Mouse (Mus musculus) gastrocnemius, adult 18-20 months (tissue): ENCODE measurements at regions not wholly inside any gene's neighbourhood (a gene's known extent, or its start where the extent isn't known, plus 50 kb on each side); places are given as distances from the start of the nearest gene placed in this dataset.

ENCODE experiments used
- DNase-seq: peaks from one replicate; pipeline ENCODE4 v3.0.0; 2021; ENCODE audit warnings: low spot score

GRCm38 (mm10) chr9:102449366-102449765, 56.2 kb upstream of the Ky start:
- no peak for DNase-seq

- DNase-seq = no peak
Observed at GRCm38 (mm10) chr9:102446066-102446465, 59.5 kb upstream of the Ky start.

DNA sequence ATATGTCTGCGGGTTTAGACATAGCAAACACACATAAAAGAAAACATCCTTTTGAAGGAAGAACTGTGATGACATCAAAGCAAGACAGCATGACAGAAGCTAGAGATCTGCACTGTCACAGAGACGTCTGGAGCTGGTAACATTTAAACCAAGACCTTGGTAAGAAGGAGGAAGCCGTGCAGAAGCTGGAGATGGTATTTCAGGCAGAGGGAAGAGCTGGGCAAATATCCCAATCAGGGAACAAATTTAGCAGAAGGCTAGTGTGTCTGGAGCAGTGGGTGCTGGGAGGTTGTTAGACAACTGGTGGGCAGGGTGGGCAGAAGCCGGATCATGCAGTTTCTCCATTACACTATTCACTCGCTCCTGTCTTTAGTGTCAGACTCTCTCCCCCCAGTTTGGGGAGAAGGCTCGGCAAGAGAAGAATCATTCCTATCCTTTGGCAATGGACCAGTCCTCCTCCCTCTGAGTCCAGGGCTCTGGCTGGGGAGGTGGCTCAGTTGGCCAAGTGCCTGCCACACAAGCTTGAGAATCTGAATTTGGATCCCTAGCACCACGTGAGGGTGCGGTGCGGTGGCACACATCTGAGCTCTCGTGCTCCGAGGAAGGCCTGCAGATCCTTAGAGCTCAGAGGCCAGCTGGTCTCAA, 63.2 kb upstream of the Ky start:
- peak; percentile 70 for DNase-seq

DNA sequence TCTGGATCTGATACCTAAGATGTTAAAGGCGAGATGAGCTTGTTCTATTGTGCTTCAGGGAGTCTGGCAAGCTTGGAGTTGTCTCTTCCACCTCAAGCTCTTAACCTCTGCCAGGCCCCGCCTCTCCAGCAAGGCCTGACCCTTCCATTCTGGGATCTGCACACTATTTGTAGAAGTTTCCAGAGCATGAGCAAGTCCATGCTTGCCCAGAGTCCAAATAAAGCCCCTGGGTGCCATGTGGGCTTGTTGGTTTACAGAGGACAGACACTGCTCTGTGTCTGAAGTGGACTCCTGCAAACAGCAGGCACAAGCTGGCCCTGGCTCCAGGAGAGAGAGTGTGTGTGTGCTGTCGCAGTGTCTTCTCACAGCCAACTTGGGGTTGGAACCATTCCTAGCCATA, 67.9 kb upstream of the Ky start:
- DNase-seq = peak; percentile 44

- no peak for DNase-seq
Observed at GRCm38 (mm10) chr9:102436378-102436777, 69.2 kb upstream of the Ky start.

GRCm38 (mm10) chr9:102428031-102428430, 73.5 kb upstream of the Ephb1 start:
- no peak for DNase-seq

- peak; percentile 55 for DNase-seq
Observed at GRCm38 (mm10) chr9:102424672-102425345, 70.3 kb upstream of the Ephb1 start.

- DNase-seq = peak; percentile 79
Observed at GRCm38 (mm10) chr9:102423919-102424671, 69.6 kb upstream of the Ephb1 start.

DNA sequence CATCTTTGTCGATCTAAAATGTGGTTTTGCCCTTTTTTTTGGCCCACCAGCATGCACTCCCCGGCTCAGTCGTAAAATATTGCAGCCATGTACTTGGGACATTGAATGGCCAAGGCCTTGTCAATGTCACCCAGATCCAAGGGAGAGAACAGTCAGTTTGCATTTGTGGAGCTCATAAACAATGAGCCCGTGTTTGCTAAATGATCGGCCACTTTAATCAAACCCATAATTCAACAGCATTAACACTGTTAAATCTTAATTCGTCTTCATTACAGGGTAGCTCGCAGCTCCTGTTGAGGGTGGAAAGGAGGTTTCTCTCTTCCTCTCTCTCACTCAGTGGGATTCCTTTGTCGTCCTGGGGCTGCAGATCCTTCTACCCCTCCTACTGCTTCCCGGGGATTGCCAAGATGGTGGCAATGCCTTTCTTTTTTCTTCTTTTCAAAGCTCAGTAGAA, 69.0 kb upstream of the Ephb1 start:
- DNase-seq = no peak

- DNase-seq = no peak
Observed at GRCm38 (mm10) chr9:102421826-102422225, 67.3 kb upstream of the Ephb1 start.

DNA sequence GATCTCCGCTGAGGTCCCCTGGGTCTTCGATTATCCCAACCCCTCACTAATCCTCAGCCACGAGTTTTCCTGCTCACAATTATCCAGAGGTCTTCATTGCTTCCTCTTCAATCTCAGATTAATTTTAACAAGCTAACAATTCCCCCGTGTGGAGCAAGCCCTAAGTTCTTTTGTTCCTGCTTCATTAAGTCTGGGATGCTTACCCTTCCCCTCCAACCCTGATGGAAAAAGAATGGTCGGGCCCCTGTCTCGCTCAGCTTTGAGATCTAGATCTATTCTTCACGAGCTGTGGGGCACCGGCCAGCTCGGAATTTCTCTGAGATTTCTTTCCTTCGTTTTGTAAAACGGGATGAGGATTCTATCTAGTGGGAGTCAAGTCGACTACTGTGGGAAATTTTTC, 65.7 kb upstream of the Ephb1 start:
- no peak for DNase-seq

GRCm38 (mm10) chr9:102413631-102414030, 59.1 kb upstream of the Ephb1 start:
- no peak for DNase-seq

DNA sequence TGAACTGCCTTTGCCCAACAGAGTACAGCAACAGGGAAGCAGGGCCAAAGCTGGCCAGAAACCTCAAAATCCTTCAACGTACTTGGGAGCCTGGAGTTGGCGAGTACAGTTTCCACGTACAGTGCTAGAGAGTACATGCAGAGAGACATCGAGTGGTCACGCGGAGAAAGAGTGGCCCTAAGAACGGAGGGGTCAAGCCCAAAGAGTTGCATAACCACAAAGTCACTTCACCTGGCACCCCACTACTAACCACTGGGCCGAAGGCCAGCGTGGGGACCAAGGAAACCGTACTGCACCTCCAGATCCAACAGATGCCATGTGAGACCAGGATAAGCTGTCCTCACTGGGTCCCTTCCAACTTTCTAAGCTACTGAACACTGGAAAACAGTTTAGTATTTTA, 56.2 kb upstream of the Ephb1 start:
- peak; percentile 78 for DNase-seq

- no peak for DNase-seq
Observed at GRCm38 (mm10) chr9:102406017-102406416, 51.5 kb upstream of the Ephb1 start.
